8 mouse cellular contexts compared by ENCODE assay signal in the genomic region with DNA sequence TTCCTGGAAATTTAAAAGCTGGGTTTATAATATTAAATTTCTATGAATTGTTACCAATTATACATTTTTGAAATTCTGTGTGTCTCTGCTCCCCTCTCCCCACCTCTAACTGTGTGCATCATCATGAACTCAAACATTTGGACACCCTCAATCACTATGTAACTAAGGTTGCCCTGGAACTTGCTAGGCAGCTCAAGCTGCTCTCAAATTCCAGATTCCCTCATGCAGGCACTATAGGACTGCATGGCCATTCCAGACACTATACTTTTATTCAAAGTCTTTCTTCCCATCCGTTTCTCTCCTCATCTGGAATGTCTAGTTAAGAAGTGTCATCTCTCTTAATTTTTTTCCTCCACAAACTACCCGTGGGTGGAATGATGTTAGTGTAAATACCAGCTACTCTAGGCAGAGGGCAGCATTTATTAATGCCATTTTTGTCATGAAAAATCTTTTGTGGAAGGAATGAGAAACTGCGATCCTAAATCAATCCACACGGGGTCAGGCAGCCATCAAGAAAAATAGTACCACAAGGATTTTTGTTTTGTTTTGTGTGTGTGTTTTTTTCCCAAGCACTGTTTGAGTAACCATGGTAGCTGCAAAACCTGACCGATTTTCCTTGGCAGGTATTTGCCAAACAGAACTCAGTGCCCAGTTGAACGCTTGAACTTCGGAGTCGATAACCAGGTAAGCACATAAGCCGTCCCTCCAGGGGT. TPM values are rescaled to one million over a fixed set of nuclear protein-coding genes. Genes with fewer than 3 reads are reported as not detected.
DNase-seq lines count a peak whose midpoint lies in the region; ATAC-seq and TF ChIP-seq lines count a peak whose summit lies in the region.
"Had no signal": no experiment of that assay in that cellular context is flagged by ENCODE, and none has a peak within 500 bp of the region (broad histone marks: within the 10 kb centered on the region; RNA-seq: fewer than 3 reads in every experiment).

No protein-coding gene starts in this region.

- H3K4me2 ChIP-seq in embryonic facial prominence, embryonic 15.5 days (replicated peaks): peak overlapping the region; percentile 18; the same call in 1 of the 2 replicates
- H3K4me2 ChIP-seq in hindbrain, embryonic 14.5 days (replicated peaks): no peak overlapping the region
- H3K4me2 ChIP-seq in midbrain, embryonic 14.5 days (ENCODE audit: low read length): peak overlapping the region; percentile 38

- ATAC-seq in Patski: peak; percentile 44
- no peak for ATAC-seq in embryonic facial prominence, embryonic 15.5 days (ENCODE audit: insufficient number of reproducible peaks, low FRiP score, low TSS enrichment, low read depth)
- peak; percentile 76 for ATAC-seq in hindbrain, embryonic 14.5 days (ENCODE audit: low FRiP score)
- peak; percentile 50; the same call in 1 of the 2 replicates for ATAC-seq in midbrain, embryonic 14.5 days (ENCODE audit: low FRiP score, low TSS enrichment)

- POLR2A ChIA-PET in Patski (lab: Charles Lee): interaction anchor here (0.9 kb wide), 1 partner anchor 11 kb away, joined by 3 read pairs; no protein-coding TSS in a partner anchor

- peak; percentile 92 for TF ChIP-seq CTCF in Patski (IDR thresholded peaks at IDR 0.05)
- peak; percentile 56 for TF ChIP-seq CTCF in brain, embryonic 14.5 days (IDR thresholded peaks at IDR 0.05; ENCODE audit: borderline replicate concordance, extremely low read depth, insufficient read depth, insufficient read length)

- no peak overlapping the region for H3K9ac ChIP-seq in embryonic facial prominence, embryonic 15.5 days
- no peak overlapping the region for H3K9ac ChIP-seq in hindbrain, embryonic 14.5 days
- H3K9ac ChIP-seq in midbrain, embryonic 14.5 days (replicated peaks; ENCODE audit: low read length): no peak overlapping the region

- H3K4me1 ChIP-seq in embryonic facial prominence, embryonic 15.5 days: 0 out of 2 replicates have a peak, but pooled peaks cover 4% of the 10 kb centered on the region
- H3K4me1 ChIP-seq in hindbrain, embryonic 14.5 days (replicated peaks; ENCODE audit: control insufficient read depth, insufficient read depth, low read length): no peaks in the 10 kb centered on the region
- H3K4me1 ChIP-seq in midbrain, embryonic 14.5 days (ENCODE audit: control insufficient read depth, insufficient read depth, low read length): no peaks in the 10 kb centered on the region

- no peaks in the 10 kb centered on the region for H3K36me3 ChIP-seq in embryonic facial prominence, embryonic 15.5 days
- H3K36me3 ChIP-seq in hindbrain, embryonic 14.5 days (replicated peaks; ENCODE audit: control insufficient read depth, insufficient read depth): no peaks in the 10 kb centered on the region
- no peaks in the 10 kb centered on the region for H3K36me3 ChIP-seq in midbrain, embryonic 14.5 days (ENCODE audit: control insufficient read depth, insufficient read depth, low read length)

- 25% methylated on average over 9 of the region's 9 CpGs for WGBS in embryonic facial prominence, embryonic 15.5 days
- 41% methylated on average over 9 of the region's 9 CpGs for WGBS in hindbrain, embryonic 14.5 days
- 31% methylated on average over 9 of the region's 9 CpGs for WGBS in midbrain, embryonic 14.5 days

- peak overlapping the region; percentile 16; the same call in 1 of the 2 replicates for H3K4me3 ChIP-seq in embryonic facial prominence, embryonic 15.5 days (replicated peaks)
- H3K4me3 ChIP-seq in hindbrain, embryonic 14.5 days (replicated peaks; ENCODE audit: low read length): no peak overlapping the region
- H3K4me3 ChIP-seq in midbrain, embryonic 14.5 days (replicated peaks; ENCODE audit: low read depth, low read length): no peak overlapping the region

- CTCF ChIA-PET in Patski (lab: Charles Lee): interaction anchor here (0.9 to 6.6 kb wide), 13 partner anchors 18 to 545 kb away, joined by 3 to 70 read pairs (median 4); no protein-coding TSS in a partner anchor

- H3K9me3 ChIP-seq in embryonic facial prominence, embryonic 15.5 days (replicated peaks): no peaks in the 10 kb centered on the region
- H3K9me3 ChIP-seq in hindbrain, embryonic 14.5 days (ENCODE audit: control insufficient read depth, low read length): no peaks in the 10 kb centered on the region
- 0 out of 2 replicates have a peak, but pooled peaks cover 3% of the 10 kb centered on the region for H3K9me3 ChIP-seq in midbrain, embryonic 14.5 days (ENCODE audit: control insufficient read depth, low read length)

- peaks cover 31% of the 10 kb centered on the region for H3K27me3 ChIP-seq in Patski
- no peaks in the 10 kb centered on the region for H3K27me3 ChIP-seq in embryonic facial prominence, embryonic 15.5 days
- H3K27me3 ChIP-seq in hindbrain, embryonic 14.5 days (ENCODE audit: control insufficient read depth, insufficient read depth, low read length): no peaks in the 10 kb centered on the region
- no peaks in the 10 kb centered on the region for H3K27me3 ChIP-seq in midbrain, embryonic 14.5 days (ENCODE audit: control insufficient read depth, insufficient read depth, low read length)

- H3K27ac ChIP-seq in embryonic facial prominence, embryonic 15.5 days (replicated peaks): no peak overlapping the region
- no peak overlapping the region for H3K27ac ChIP-seq in hindbrain, embryonic 14.5 days
- H3K27ac ChIP-seq in midbrain, embryonic 14.5 days (replicated peaks; ENCODE audit: low read depth, low read length): no peak overlapping the region

- in situ Hi-C loops in Patski (cut with MboI; ENCODE audit: low pct_unique_long_range_greater_than_20kb): loop anchor here (5.0 kb wide), 1 partner anchor 315 kb away; no protein-coding TSS in a partner anchor

- peak; percentile 30 for DNase-seq in Patski (ENCODE audit: low read depth, low spot score)
- DNase-seq in brain, embryonic 14.5 days (ENCODE audit: low read depth): peak; percentile 93
- DNase-seq in hindbrain, embryonic 14.5 days (ENCODE audit: low spot score): peak; percentile 89
- peak; percentile 42 to 55 for DNase-seq in left cerebral cortex, adult 18-20 months (ENCODE audit: low spot score in 2 of 2)
- DNase-seq in midbrain, embryonic 14.5 days: peak; percentile 92
- DNase-seq in thymus, postnatal 36 days: no peak

- TF ChIP-seq POLR2A in brain, embryonic 14.5 days (IDR thresholded peaks at IDR 0.05; ENCODE audit: borderline replicate concordance, extremely low read depth, insufficient read depth, insufficient read length, poor library complexity, severe bottlenecking): no peak

RNA-seq across cellular contexts. Expression of gene Gm7694, which starts 13.7 kb away (rescaled TPM):
- polyA plus RNA-seq in Patski (2021): 4.0 TPM
- polyA plus RNA-seq in brain, embryonic 14.5 days (2012; rRNA removed): 6.5 and 7.7 TPM in 2 replicates
- polyA plus RNA-seq in embryonic facial prominence, embryonic 15.5 days (2015; fragmentation: Nextera tagmentation; extraction: Ambion mirVana): 3.2 and 3.9 TPM in 2 replicates
- 2.5 and 3.1 TPM in 2 replicates for polyA plus RNA-seq in hindbrain, embryonic 14.5 days (2014; fragmentation: Nextera tagmentation; extraction: Ambion mirVana)
- total RNA-seq in left cerebral cortex, adult 18-20 months (2021): 1 to 10 TPM; 2.1 to 2.2 TPM
- polyA plus RNA-seq in midbrain, embryonic 14.5 days (2014; fragmentation: Nextera tagmentation; extraction: Ambion mirVana): 1.7 and 2.1 TPM in 2 replicates

RNA-seq across cellular contexts. Expression of gene Sh2d1b1, which starts 15.3 kb away (rescaled TPM):
- 0.09 TPM for polyA plus RNA-seq in Patski (2021)
- 0.10 TPM in 1 of 2 replicates, not detected in the other for polyA plus RNA-seq in brain, embryonic 14.5 days (2012; rRNA removed)
- polyA plus RNA-seq in embryonic facial prominence, embryonic 15.5 days (2015; fragmentation: Nextera tagmentation; extraction: Ambion mirVana): 0.08 and 0.28 TPM in 2 replicates
- polyA plus RNA-seq in hindbrain, embryonic 14.5 days (2014; fragmentation: Nextera tagmentation; extraction: Ambion mirVana): 0.08 TPM in 1 of 2 replicates, not detected in the other
- under 1 TPM in 1 of 2 experiments, not detected in 1; 0.12 TPM for total RNA-seq in left cerebral cortex, adult 18-20 months (2021)
- polyA plus RNA-seq in midbrain, embryonic 14.5 days (2014; fragmentation: Nextera tagmentation; extraction: Ambion mirVana): not detected in 2 replicates

RNA-seq across cellular contexts. Expression of gene Spata46, which starts 16.2 kb away (rescaled TPM):
- 0.36 TPM for polyA plus RNA-seq in Patski (2021)
- not detected in 2 replicates for polyA plus RNA-seq in brain, embryonic 14.5 days (2012; rRNA removed)
- 1.3 and 1.5 TPM in 2 replicates for polyA plus RNA-seq in embryonic facial prominence, embryonic 15.5 days (2015; fragmentation: Nextera tagmentation; extraction: Ambion mirVana)
- polyA plus RNA-seq in hindbrain, embryonic 14.5 days (2014; fragmentation: Nextera tagmentation; extraction: Ambion mirVana): 0.67 and 1.6 TPM in 2 replicates
- total RNA-seq in left cerebral cortex, adult 18-20 months (2021): not detected
- 0.89 and 0.96 TPM in 2 replicates for polyA plus RNA-seq in midbrain, embryonic 14.5 days (2014; fragmentation: Nextera tagmentation; extraction: Ambion mirVana)

RNA-seq across cellular contexts. Expression of gene Sh2d1b2, which starts 59.8 kb away (rescaled TPM):
- not detected for polyA plus RNA-seq in Patski (2021)
- not detected in 2 replicates for polyA plus RNA-seq in brain, embryonic 14.5 days (2012; rRNA removed)
- polyA plus RNA-seq in embryonic facial prominence, embryonic 15.5 days (2015; fragmentation: Nextera tagmentation; extraction: Ambion mirVana): not detected in 2 replicates
- polyA plus RNA-seq in hindbrain, embryonic 14.5 days (2014; fragmentation: Nextera tagmentation; extraction: Ambion mirVana): not detected in 2 replicates
- total RNA-seq in left cerebral cortex, adult 18-20 months (2021): not detected
- polyA plus RNA-seq in midbrain, embryonic 14.5 days (2014; fragmentation: Nextera tagmentation; extraction: Ambion mirVana): not detected in 2 replicates
- polyA plus RNA-seq: testis, adult 2 months had no signal

Comparison
In these comparisons a context has a peak if more than half of its experiments do, and no peak if none do; other contexts are left out.
1. DNase-seq: peak in Patski (single experiment), brain, embryonic 14.5 days (single experiment), hindbrain, embryonic 14.5 days (single experiment), left cerebral cortex, adult 18-20 months (2 of 2) and midbrain, embryonic 14.5 days (single experiment); none in thymus, postnatal 36 days (0 of 2).